Mouse (Mus musculus) frontal cortex, adult (tissue): Measurements from ENCODE around the gene Hcfc2.

Source experiments
- ATAC-seq: cut with Nextera tagmentation; 2 replicates; pipeline ENCODE4 v1.9.2; 2017; ENCODE audit warnings: mild to moderate bottlenecking, moderate library complexity, mixed read lengths; ENCODE audit not compliant: low TSS enrichment

The Hcfc2 gene

DNA sequence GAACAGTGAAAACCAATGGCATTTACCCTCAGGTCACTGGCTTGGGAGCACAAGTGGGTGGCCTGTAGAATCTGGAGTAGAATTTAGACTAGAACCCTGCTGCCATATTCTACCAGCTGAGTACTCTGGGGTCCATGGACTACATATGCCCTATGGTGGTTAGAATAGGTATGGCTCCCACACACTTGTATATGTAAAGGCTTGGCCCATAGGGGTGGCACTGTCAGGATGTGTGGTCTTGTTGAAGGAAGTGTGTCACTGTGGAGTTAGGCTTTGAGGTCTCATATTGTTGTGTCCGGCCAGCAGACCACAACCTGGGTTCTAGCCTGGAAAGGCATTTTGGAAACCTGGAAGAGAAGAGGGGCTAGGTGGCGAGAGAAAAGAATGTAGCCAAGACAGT, 74.8 kb downstream of the Hcfc2 start:
- ATAC-seq, result no peak

DNA sequence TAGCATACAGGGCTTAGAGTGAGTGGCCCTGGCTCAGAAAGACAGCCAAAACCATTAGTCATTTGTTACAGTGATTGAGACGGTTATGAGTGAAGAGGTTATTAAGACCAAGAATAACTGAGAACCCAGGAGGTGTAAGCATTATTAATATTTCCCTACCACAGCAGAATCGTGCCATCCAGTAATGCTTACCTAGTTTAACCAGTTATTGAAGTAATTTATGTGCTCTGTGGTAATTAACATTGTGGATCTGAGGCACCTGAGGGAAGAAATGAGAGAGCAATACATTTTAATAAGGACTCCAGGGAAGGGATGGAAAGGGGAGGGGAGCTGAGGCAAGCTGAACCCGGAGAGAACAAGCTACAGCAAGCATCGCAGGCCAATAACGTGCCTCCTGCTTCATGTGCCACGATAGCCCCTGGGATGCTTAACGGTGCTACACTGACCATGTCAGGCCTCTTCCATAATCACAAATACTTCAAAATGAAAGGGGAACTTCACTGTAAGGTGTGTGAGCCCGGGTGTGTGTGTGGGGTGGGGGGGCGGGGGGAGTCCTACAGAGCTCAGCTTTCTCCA, 75.7 kb downstream of the Hcfc2 start:
- ATAC-seq, result no peak

DNA sequence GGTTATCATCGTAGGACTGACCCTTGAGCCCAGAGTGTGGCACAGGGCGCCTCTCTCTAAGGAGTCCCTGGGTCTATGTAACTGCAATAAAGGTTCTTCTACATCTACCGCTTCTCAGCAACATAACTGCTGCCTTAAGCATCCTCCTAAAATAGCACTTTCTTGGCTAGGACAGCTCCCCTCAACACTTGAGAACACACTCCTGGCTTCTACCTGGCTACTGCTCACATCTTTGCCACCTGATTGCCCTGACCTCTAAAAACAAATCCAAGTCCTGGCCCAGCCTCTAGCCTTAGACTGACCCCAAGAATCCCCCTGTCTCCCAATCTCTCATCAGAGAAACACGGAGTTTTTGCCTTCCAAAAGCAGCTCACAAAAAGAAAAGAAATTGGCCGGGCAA, 78.9 kb downstream of the Hcfc2 start:
- ATAC-seq, result no peak

DNA sequence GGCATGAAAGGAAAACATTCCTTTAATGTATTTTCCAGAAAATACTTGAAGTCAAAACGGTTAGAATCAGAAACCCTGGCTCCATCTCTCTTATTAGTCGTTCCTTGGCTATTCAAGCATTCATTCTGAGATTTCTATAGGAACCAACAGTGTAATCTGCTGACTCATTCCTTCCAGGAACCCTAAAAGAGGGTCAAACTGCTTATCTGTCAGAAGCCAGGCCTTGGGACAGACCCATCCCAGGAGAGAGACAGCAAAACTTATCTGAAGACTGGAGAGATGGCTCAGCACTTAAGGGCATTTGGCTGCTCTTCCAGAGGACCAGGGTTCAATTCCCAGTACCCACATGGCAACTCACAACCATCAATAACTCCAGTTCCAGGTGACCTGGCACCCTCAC, 81.1 kb downstream of the Hcfc2 start:
- no peak for ATAC-seq

DNA sequence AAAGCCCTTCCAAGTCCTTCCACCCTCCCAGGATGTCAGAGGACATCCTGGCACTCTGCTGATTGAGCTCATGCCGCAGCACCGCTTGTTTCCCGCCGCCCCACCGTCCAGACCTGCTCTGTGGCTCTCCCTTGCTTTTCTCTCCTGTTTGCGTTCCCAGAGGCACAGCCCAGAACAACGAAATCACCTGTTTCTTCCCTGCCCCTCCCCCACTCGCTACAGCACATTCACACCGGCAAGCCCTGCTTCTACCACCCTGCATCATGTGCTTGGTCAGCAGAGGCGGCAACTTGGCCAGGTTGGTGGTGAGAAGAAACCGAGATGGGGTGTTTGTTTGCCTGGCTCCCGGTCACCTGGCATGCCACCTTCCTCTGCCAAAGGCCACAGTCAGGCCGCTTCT, 81.9 kb downstream of the Hcfc2 start:
- ATAC-seq, result no peak

DNA sequence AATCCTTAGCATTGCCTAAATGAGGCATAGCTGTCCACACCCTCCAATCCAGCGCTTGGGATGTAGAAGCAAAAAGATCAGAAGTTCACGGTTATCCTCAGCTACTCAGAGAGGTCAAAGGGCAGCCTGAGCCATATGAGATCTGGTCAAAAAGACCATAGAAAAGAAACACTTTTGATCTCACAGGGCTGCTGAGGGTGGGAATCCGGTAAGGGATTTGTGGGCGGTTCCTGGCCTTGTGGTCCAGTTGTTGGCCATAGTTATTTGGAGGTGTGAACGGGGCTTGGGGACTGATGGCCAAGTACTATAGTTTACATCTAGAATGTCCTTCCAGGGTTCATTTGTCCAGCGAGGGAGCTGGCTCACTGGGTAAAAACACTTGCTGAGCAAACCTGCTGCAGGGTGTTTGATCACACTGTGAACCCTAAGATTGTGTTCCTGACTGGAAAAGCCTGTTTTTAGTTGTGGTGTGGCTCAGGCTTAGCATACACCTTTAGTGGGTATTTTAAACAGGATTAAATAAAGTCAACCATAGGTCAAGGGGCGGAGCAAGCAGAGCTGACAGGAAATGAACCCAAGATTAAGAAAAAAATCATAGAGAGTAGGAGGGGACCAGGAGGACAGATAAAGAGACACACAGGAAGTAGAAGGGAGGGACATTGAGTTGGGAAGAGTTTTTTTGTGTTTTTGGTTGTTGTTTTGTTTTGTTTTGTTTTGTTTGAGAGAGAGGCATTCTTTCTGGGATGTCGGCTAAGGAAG, 83.0 kb downstream of the Hcfc2 start:
- ATAC-seq, result no peak

DNA sequence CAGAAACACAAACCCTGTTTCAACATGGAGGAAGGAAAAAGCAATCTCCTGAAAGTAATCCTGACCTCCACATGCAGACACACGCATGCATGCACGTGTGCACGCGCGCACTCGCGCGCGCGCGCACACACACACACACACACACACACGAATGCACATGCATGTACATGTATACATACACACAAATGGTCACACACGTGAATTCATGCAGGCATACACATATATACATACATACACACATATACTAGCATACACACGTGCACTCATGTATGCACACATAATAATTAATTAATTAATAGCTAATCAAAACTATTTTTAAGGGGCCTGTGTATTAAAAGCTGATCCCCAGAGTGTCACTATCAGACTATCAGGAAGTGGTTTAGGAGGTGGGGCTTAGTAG, 83.9 kb downstream of the Hcfc2 start:
- ATAC-seq, result no peak

DNA sequence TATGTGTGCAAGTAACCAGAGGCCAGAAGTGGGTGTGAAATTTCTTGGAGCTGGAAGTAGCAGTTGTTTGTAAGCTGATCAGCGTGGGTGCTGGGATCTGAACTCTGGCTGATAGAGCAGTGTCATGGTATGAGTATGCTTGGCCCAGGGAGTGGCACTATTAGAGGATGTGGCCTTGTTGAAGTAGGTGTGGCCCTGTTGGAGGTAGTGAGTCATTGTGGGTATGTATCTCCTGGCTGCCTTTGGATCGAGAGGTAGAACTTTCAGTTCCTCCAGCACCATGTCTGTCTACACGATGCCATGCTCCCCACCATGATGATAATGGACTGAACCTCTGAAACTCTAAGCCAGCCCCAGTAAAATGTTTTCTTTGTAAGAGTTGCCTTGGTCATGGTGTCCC, 84.4 kb downstream of the Hcfc2 start:
- ATAC-seq, result no peak

DNA sequence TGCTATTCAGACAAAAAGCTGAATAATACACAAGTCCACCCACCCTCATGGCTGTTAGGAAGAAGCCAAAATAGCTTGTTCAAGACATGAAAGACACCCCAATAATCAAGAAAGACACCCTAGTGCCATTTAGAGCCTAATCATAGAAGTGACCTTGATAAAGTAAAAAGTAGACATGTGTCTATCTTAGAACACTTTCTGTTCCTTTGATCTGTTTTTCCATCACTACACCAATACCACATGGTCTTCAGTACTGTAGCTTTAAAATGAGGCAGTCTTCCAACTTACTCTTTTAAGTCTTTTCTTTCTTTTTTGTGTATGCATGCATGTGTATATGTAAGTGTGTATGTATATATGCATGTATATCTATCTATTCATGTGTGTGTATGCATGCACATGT, 84.9 kb downstream of the Hcfc2 start:
- no peak for ATAC-seq

DNA sequence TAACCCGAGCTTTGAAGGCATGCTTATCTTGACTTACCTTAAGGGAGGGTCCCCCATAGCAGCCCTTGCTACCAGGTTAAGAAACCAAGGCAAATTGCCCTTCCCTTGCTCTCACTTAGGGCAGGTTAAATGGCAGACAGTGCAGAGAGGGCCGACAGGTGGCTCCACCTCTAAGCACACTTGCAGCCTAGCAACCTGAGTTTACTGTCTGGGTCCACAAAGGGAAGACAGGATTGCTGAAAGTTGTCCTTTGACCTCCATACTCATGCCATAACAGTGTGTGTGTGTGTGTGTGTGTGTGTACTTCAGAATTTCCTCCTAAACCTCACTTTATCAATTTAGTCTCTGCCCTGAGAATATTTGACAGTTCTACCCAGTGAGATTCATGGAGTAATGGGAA, 86.5 kb downstream of the Hcfc2 start:
- ATAC-seq, result no peak

DNA sequence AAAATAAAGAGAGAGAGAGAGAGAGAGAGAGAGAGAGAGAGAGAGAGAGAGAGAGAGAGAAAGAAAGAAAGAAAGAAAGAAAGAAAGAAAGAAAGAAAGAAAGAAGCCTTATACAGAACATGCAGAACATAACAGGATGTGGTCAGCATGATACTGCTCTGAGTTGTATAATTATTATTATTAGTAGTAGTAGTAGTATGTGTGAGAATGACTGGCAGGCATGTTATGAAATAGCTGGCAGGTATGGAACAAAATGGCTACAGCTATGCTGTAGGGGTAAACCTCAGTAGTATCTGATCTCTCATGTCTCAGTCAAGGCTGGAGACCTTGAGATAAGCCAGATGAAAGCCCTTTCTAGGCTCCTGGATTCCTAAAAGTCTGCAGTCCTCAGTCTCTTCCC, 93.2 kb downstream of the Hcfc2 start:
- ATAC-seq, result no peak

DNA sequence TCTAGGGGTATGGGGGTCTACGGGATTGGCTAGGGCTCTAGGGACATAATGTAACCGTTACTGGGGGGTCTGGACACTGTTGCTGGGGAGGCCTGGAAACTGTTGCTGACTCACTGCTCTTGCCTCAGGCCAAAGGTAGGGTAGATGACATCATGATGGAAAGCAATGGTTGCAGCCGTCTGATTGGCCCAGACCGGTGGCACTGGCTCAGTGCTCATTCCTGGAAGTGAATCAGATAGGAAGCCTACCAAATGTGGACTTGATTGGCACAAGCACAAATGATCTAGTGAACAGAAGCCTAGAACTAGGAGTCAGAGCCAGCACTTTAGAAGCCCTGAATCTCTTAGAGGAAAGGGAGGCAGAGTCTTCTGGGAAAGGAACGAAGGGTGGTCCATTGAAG, 94.5 kb downstream of the Hcfc2 start:
- ATAC-seq, result no peak

DNA sequence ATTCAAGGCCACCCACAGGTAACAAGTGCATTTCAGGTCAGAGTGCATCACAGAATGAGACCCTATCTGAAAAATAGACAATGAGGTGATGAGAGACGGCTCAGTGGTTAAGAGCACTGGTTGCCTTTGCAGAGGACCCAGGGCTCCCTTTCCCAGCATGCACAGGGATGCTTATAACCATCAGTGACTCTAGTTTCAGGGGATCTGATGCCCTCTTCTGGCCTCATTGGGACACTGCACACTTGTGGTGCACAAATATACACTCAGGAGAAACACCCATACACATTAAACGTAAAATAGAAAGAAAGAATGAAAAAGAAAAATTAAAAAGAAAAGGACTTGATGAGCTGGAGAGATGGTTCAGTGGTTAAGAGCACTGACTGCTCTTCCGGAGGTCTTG, 95.8 kb downstream of the Hcfc2 start:
- ATAC-seq, result no peak
